Mouse (Mus musculus) liver, embryonic 14.5 days (tissue): ENCODE data around the gene Rnf168.

Experiments
- CTCF ChIP-seq: IDR thresholded peaks from 2 replicates; pipeline ENCODE4 v1.5.1; 2016; ENCODE audit warnings: antibody characterized with exemption, low read depth, control low read depth
- EP300 ChIP-seq: IDR thresholded peaks from 2 replicates; pipeline ENCODE4 v1.6.1; 2016; ENCODE audit warnings: antibody characterized with exemption, low read depth

GRCm38 (mm10) chr16:32273338-32273737, 3.9 kb upstream of the Rnf168 start:
- peak; percentile 85 for TF ChIP-seq CTCF
- TF ChIP-seq EP300 = no peak
